Mouse (Mus musculus) MEL (cell line): ENCODE measurements at regions not wholly inside any gene's neighbourhood (a gene's known extent, or its start where the extent isn't known, plus 50 kb on each side); places are given as distances from the start of the nearest gene placed in this dataset.
"Not testable (repeated sequence)": the region's sequence is repeated elsewhere in the genome, so short reads cannot be mapped to it uniquely, and the experiment has no call there.

Source experiments
- DNase-seq: peaks from one replicate; pipeline ENCODE4 v3.0.0; 2011; ENCODE audit warnings: low read depth, low spot score
- H3K27ac ChIP-seq: 2 replicates; pipeline ENCODE4 v1.5.1; 2012; ENCODE audit warnings: low read depth, mild to moderate bottlenecking, control low read depth, low read length, moderate library complexity; ENCODE audit not compliant: control insufficient read depth
- H3K27me3 ChIP-seq, 2 experiments: fragments of 150-350 bp in 1 of 2; sonication (generic) in 1 of 2; 2 replicates each; pipeline ENCODE4 v1.6.1; 2012; ENCODE audit warnings: low read length in 2 of 2, mild to moderate bottlenecking in 2 of 2, improper control_type of control experiment in 1 of 2, moderate library complexity in 1 of 2; ENCODE audit not compliant: insufficient read depth in 2 of 2, control insufficient read depth in 1 of 2
- H3K36me3 ChIP-seq, 2 experiments: 2 replicates each; pipeline ENCODE4 v1.6.1; 2012 to 2014; ENCODE audit warnings: low read length in 2 of 2, improper control_type of control experiment in 1 of 2, inconsistent platforms in 1 of 2, mild to moderate bottlenecking in 1 of 2; ENCODE audit not compliant: insufficient read depth in 2 of 2, control insufficient read depth in 1 of 2
- H3K4me1 ChIP-seq, 2 experiments: fragments of 150-350 bp in 1 of 2; sonication (generic) in 1 of 2; 2 replicates each; pipeline ENCODE4 v1.6.1; 2012; ENCODE audit warnings: low read length in 2 of 2, improper control_type of control experiment in 1 of 2, mild to moderate bottlenecking in 1 of 2; ENCODE audit not compliant: insufficient read depth in 2 of 2, control insufficient read depth in 1 of 2
- H3K4me3 ChIP-seq, 2 experiments: fragments of 150-350 bp in 1 of 2; sonication (generic) in 1 of 2; 2 replicates each; pipeline ENCODE4 v1.5.1; 2012; ENCODE audit warnings: low read depth in 2 of 2, low read length in 2 of 2, mild to moderate bottlenecking in 2 of 2, moderate library complexity in 2 of 2, control low read depth in 1 of 2, improper control_type of control experiment in 1 of 2; ENCODE audit not compliant: control insufficient read depth in 1 of 2, insufficient read depth in 1 of 2
- H3K79me2 ChIP-seq: 2 replicates; pipeline ENCODE4 v1.6.1; 2012; ENCODE audit warnings: mild to moderate bottlenecking, low read length, moderate library complexity; ENCODE audit not compliant: control insufficient read depth, poor library complexity, insufficient read depth
- H3K9ac ChIP-seq: 2 replicates; pipeline ENCODE4 v1.6.1; 2012; ENCODE audit warnings: low read depth, mild to moderate bottlenecking, control low read depth, low read length, moderate library complexity; ENCODE audit not compliant: control insufficient read depth, poor library complexity, severe bottlenecking
- H3K9me3 ChIP-seq: fragments of 150-350 bp; sonication (generic); replicated peaks from 2 replicates; pipeline ENCODE4 v1.6.1; 2012; ENCODE audit warnings: mild to moderate bottlenecking, low read length, improper control_type of control experiment, moderate library complexity; ENCODE audit not compliant: insufficient read depth
- BHLHE40 ChIP-seq: IDR thresholded peaks from 2 replicates; pipeline ENCODE4 v1.6.1; 2012; ENCODE audit warnings: low read depth, mild to moderate bottlenecking, inconsistent platforms, low read length, improper control_type of control experiment, borderline replicate concordance
- CHD2 ChIP-seq: IDR thresholded peaks from 2 replicates; pipeline ENCODE4 v1.6.1; 2011; ENCODE audit warnings: low read length, improper control_type of control experiment
- CTCF ChIP-seq, 3 experiments: IDR thresholded peaks in 2 of 3; conservative IDR thresholded peaks in 1 of 3; 2 replicates each; pipeline ENCODE4 v1.5.1; 2011 to 2012; ENCODE audit warnings: low read length in 3 of 3, low read depth in 2 of 3, mild to moderate bottlenecking in 2 of 3, improper control_type of control experiment in 1 of 3, inconsistent platforms in 1 of 3, mixed read lengths in 1 of 3, moderate library complexity in 1 of 3; ENCODE audit not compliant: control insufficient read depth in 1 of 3, insufficient read depth in 1 of 3, poor library complexity in 1 of 3, severe bottlenecking in 1 of 3
- E2F4 ChIP-seq: IDR thresholded peaks from 2 replicates; pipeline ENCODE4 v1.6.1; 2011; ENCODE audit warnings: low read depth, low read length, improper control_type of control experiment, borderline replicate concordance
- ELF1 ChIP-seq: IDR thresholded peaks from 2 replicates; pipeline ENCODE4 v1.6.1; 2014; ENCODE audit warnings: low read depth, mild to moderate bottlenecking, inconsistent platforms, low read length, improper control_type of control experiment, moderate library complexity
- ETS1 ChIP-seq: IDR thresholded peaks from 2 replicates; pipeline ENCODE4 v1.6.1; 2012; ENCODE audit warnings: low read depth, mild to moderate bottlenecking, inconsistent platforms, low read length, improper control_type of control experiment, moderate library complexity
- JUND ChIP-seq: IDR thresholded peaks from 2 replicates; pipeline ENCODE4 v1.6.1; 2011; ENCODE audit warnings: low read depth, mild to moderate bottlenecking, improper control_type of control experiment, low read length
- MAFK ChIP-seq: IDR thresholded peaks from 2 replicates; pipeline ENCODE4 v1.6.1; 2011; ENCODE audit warnings: low read depth, mild to moderate bottlenecking, low read length, improper control_type of control experiment, borderline replicate concordance
- MYB ChIP-seq: IDR thresholded peaks from 2 replicates; pipeline ENCODE4 v1.6.1; 2011; ENCODE audit warnings: mild to moderate bottlenecking, low read depth, low read length, improper control_type of control experiment
- NELFE ChIP-seq: IDR thresholded peaks from 2 replicates; pipeline ENCODE4 v1.6.1; 2011; ENCODE audit warnings: low read depth, low read length, improper control_type of control experiment
- NRF1 ChIP-seq: IDR thresholded peaks from 2 replicates; pipeline ENCODE4 v1.6.1; 2014; ENCODE audit warnings: low read depth, mild to moderate bottlenecking, inconsistent platforms, low read length, improper control_type of control experiment, moderate library complexity; ENCODE audit not compliant: poor library complexity, insufficient read depth, severe bottlenecking
- POLR2A ChIP-seq, 2 experiments: IDR thresholded peaks; 2 replicates each; pipeline ENCODE4 v1.6.1; 2011 to 2012; ENCODE audit warnings: low read length in 2 of 2, mild to moderate bottlenecking in 2 of 2, control low read depth in 1 of 2, improper control_type of control experiment in 1 of 2, low read depth in 1 of 2, moderate library complexity in 1 of 2; ENCODE audit not compliant: control insufficient read depth in 1 of 2, insufficient read depth in 1 of 2, poor library complexity in 1 of 2
- POLR2AphosphoS2 ChIP-seq: IDR thresholded peaks from 2 replicates; pipeline ENCODE4 v1.6.1; 2011; ENCODE audit warnings: low read length, improper control_type of control experiment
- POLR2AphosphoS5 ChIP-seq: IDR thresholded peaks from 2 replicates; pipeline ENCODE4 v1.6.1; 2012; ENCODE audit warnings: low read depth, borderline replicate concordance, mild to moderate bottlenecking, inconsistent platforms, low read length, moderate library complexity, mixed read lengths
- SIN3A ChIP-seq: IDR thresholded peaks from 2 replicates; pipeline ENCODE4 v1.6.1; 2012; ENCODE audit warnings: low read length, improper control_type of control experiment, inconsistent platforms
- SMC3 ChIP-seq: IDR thresholded peaks from 2 replicates; pipeline ENCODE4 v1.6.1; 2011; ENCODE audit warnings: low read depth, low read length, improper control_type of control experiment
- TBP ChIP-seq: IDR thresholded peaks from 2 replicates; pipeline ENCODE4 v1.8.0; 2011; ENCODE audit warnings: low read depth, low read length, improper control_type of control experiment
- UBTF ChIP-seq: IDR thresholded peaks from 2 replicates; pipeline ENCODE4 v1.6.1; 2012; ENCODE audit warnings: low read depth, mild to moderate bottlenecking, inconsistent platforms, low read length, improper control_type of control experiment, moderate library complexity, borderline replicate concordance; ENCODE audit not compliant: insufficient read depth
- USF2 ChIP-seq, 2 experiments: IDR thresholded peaks; 2 replicates each; pipeline ENCODE4 v1.6.1; 2011 to 2012; ENCODE audit warnings: improper control_type of control experiment in 2 of 2, low read length in 2 of 2, borderline replicate concordance in 1 of 2, inconsistent platforms in 1 of 2, low read depth in 1 of 2, mild to moderate bottlenecking in 1 of 2; ENCODE audit not compliant: insufficient read depth in 1 of 2
- ZC3H11A ChIP-seq: IDR thresholded peaks from 2 replicates; pipeline ENCODE4 v1.6.1; 2012; ENCODE audit warnings: low read depth, mild to moderate bottlenecking, inconsistent platforms, low read length, improper control_type of control experiment
- ZKSCAN1 ChIP-seq: IDR thresholded peaks from 2 replicates; pipeline ENCODE4 v1.6.1; 2012; ENCODE audit warnings: low read depth, mild to moderate bottlenecking, inconsistent platforms, low read length, improper control_type of control experiment, moderate library complexity

GRCm38 (mm10) chr5:3197952-3198841 lies 143.1 kb upstream of the Cdk6 start (continued):
- peak; percentile 62; the same call in 1 of the 2 replicates for TF ChIP-seq MAFK
- peak; percentile 94 for TF ChIP-seq MYB
- TF ChIP-seq ELF1: peak; percentile 45; the same call in 1 of the 2 replicates
- TF ChIP-seq USF2 (IDR thresholded peaks at IDR 0.05; ENCODE audit: borderline replicate concordance in 1 of 2, insufficient read depth in 1 of 2, low read depth in 1 of 2, low read length in 2 of 2): no peak
- TF ChIP-seq ETS1: peak; percentile 98
- peak; percentile 45 for TF ChIP-seq NELFE
- TF ChIP-seq SMC3: peak; percentile 15; the same call in 1 of the 2 replicates
- TF ChIP-seq TBP: peak; percentile 84
- TF ChIP-seq CHD2: peak; percentile 73
- TF ChIP-seq CTCF (IDR thresholded peaks at IDR 0.05 in 2 of 3, conservative IDR thresholded peaks at IDR 0.05 in 1 of 3; ENCODE audit: control insufficient read depth in 1 of 3, insufficient read depth in 1 of 3, low read depth in 2 of 3, low read length in 3 of 3, poor library complexity in 1 of 3, severe bottlenecking in 1 of 3): no peak
- peak; percentile 93 for TF ChIP-seq SIN3A
- TF ChIP-seq NRF1: no peak
- TF ChIP-seq POLR2AphosphoS5: no peak
- TF ChIP-seq POLR2A (IDR thresholded peaks at IDR 0.05; ENCODE audit: control insufficient read depth in 1 of 2, insufficient read depth in 1 of 2, low read depth in 1 of 2, low read length in 2 of 2, poor library complexity in 1 of 2): no peak
- TF ChIP-seq JUND: no peak; the same call in 1 of the 2 replicates
- TF ChIP-seq UBTF: no peak
- TF ChIP-seq E2F4: no peak
- peak; percentile 88 for TF ChIP-seq BHLHE40
- peak; percentile 46; the same call in 1 of the 2 replicates for TF ChIP-seq POLR2AphosphoS2
- TF ChIP-seq ZC3H11A: no peak; the same call in 1 of the 2 replicates
- TF ChIP-seq ZKSCAN1: no peak
- TF ChIP-seq, all 39 proteins: peak for 22

- Histone ChIP-seq H3K4me3 (peak overlapping the region in 1 of 2 experiments; percentile 25; a peak in 2 of 4 replicates), H3K4me1 (peaks cover 5 to 14% of the 10 kb centered on the region in 2 experiments), H3K27ac (peak overlapping the region; percentile 75), H3K36me3 (peaks cover 0 to 18% of the 10 kb centered on the region in 2 experiments; a peak in 2 of 4 replicates), H3K9ac (peak overlapping the region; percentile 44; the same call in 1 of the 2 replicates)
- not testable (repeated sequence) for H3K9me3 ChIP-seq, H3K79me2 ChIP-seq, H3K27me3 ChIP-seq, DNase-seq
Observed at GRCm38 (mm10) chr5:3198869-3199550, 142.3 kb upstream of the Cdk6 start.
